Mouse (Mus musculus): ENCODE measurements around the gene Cx3cr1. TPM values are rescaled to one million over a fixed set of nuclear protein-coding genes. Genes with fewer than 3 reads are reported as not detected.
A peak's percentile ranks its signal among the peaks of the same experiment; 100 is the strongest.

Gene Cx3cr1
- polyA plus RNA-seq, 1 experiment from 2014 or later: not detected

GRCm38 (mm10) chr9:119925729-119926128, 143.9 kb downstream of the Cx3cr1 start:
- no peak for DNase-seq (ENCODE audit: low read depth, low spot score)
- ChIA-PET CTCF (interaction anchor here (0.9 to 1.6 kb wide), 2 partner anchors 11 to 18 kb away, joined by 3 to 5 read pairs; no protein-coding TSS in a partner anchor), POLR2A (no interaction called here)
- no peaks in the 10 kb centered on the region for H3K27me3 ChIP-seq
- in situ Hi-C loops (cut with MboI; ENCODE audit: low pct_unique_long_range_greater_than_20kb): no loop called here
- no peak for ATAC-seq
- no peak for TF ChIP-seq CTCF (IDR thresholded peaks at IDR 0.05)

GRCm38 (mm10) chr9:119925120-119925657, 144.5 kb downstream of the Cx3cr1 start:
- in situ Hi-C loops (cut with MboI; ENCODE audit: low pct_unique_long_range_greater_than_20kb): no loop called here
- ATAC-seq: no peak
- H3K27me3 ChIP-seq: no peaks in the 10 kb centered on the region
- ChIA-PET CTCF (interaction anchor here (0.8 to 0.9 kb wide), 2 partner anchors 17 to 22 kb away, joined by 3 read pairs; no protein-coding TSS in a partner anchor), POLR2A (no interaction called here)
- no peak for TF ChIP-seq CTCF (IDR thresholded peaks at IDR 0.05)
- no peak for DNase-seq (ENCODE audit: low read depth, low spot score)

GRCm38 (mm10) chr9:119923462-119923861, 146.2 kb downstream of the Cx3cr1 start:
- ATAC-seq (no peak), DNase-seq (ENCODE audit: low read depth, low spot score) (no peak)
- CTCF ChIA-PET: no interaction called here
- no peak for TF ChIP-seq CTCF (IDR thresholded peaks at IDR 0.05)
- POLR2A ChIA-PET: interaction anchor here (1.0 kb wide), 1 partner anchor 12 kb away, joined by 3 read pairs; no protein-coding TSS in a partner anchor
- no peaks in the 10 kb centered on the region for H3K27me3 ChIP-seq
- in situ Hi-C loops (cut with MboI; ENCODE audit: low pct_unique_long_range_greater_than_20kb): no loop called here

GRCm38 (mm10) chr9:119919858-119920257, 149.8 kb downstream of the Cx3cr1 start:
- no peaks in the 10 kb centered on the region for H3K27me3 ChIP-seq

GRCm38 (mm10) chr9:119913087-119913838, 156.4 kb downstream of the Cx3cr1 start:
- CTCF ChIA-PET: interaction anchor here (1.2 to 1.6 kb wide), 2 partner anchors 10 to 12 kb away, joined by 3 to 5 read pairs; no protein-coding TSS in a partner anchor
- no peak for ATAC-seq
- H3K27me3 ChIP-seq: no peaks in the 10 kb centered on the region
- in situ Hi-C loops (cut with MboI; ENCODE audit: low pct_unique_long_range_greater_than_20kb): no loop called here
- POLR2A ChIA-PET: interaction anchor here (0.5 to 0.6 kb wide), 2 partner anchors 81 to 1431 kb away, joined by 3 read pairs; no protein-coding TSS in a partner anchor
- no peak for TF ChIP-seq CTCF (IDR thresholded peaks at IDR 0.05)
- no peak for DNase-seq (ENCODE audit: low read depth, low spot score)

More at GRCm38 (mm10) chr9:119919858-119920257, 149.8 kb downstream of the Cx3cr1 start:
- in situ Hi-C loops (cut with MboI; ENCODE audit: low pct_unique_long_range_greater_than_20kb): no loop called here
- POLR2A ChIA-PET: no interaction called here
- no peak for DNase-seq (ENCODE audit: low read depth, low spot score)
- CTCF ChIA-PET: no interaction called here
- TF ChIP-seq CTCF (IDR thresholded peaks at IDR 0.05): no peak
- no peak for ATAC-seq

- DNase-seq (ENCODE audit: low read depth, low spot score) (no peak), ATAC-seq (no peak)
- in situ Hi-C loops (cut with MboI; ENCODE audit: low pct_unique_long_range_greater_than_20kb): no loop called here
- ChIA-PET POLR2A (no interaction called here), CTCF (interaction anchor here (1.9 kb wide), 1 partner anchor 11 kb away, joined by 4 read pairs; no protein-coding TSS in a partner anchor)
- TF ChIP-seq CTCF (IDR thresholded peaks at IDR 0.05): no peak
- H3K27me3 ChIP-seq: no peaks in the 10 kb centered on the region
Measured at GRCm38 (mm10) chr9:119909931-119910330, 159.7 kb downstream of the Cx3cr1 start.

- no peak for TF ChIP-seq CTCF (IDR thresholded peaks at IDR 0.05)
- in situ Hi-C loops (cut with MboI; ENCODE audit: low pct_unique_long_range_greater_than_20kb): no loop called here
- ChIA-PET POLR2A (no interaction called here), CTCF (interaction anchor here (1.5 to 1.9 kb wide), 2 partner anchors 10 to 17 kb away, joined by 3 to 4 read pairs; no protein-coding TSS in a partner anchor)
- no peaks in the 10 kb centered on the region for H3K27me3 ChIP-seq
- DNase-seq (ENCODE audit: low read depth, low spot score) (no peak), ATAC-seq (no peak)
Measured at GRCm38 (mm10) chr9:119908708-119909107, 161.0 kb downstream of the Cx3cr1 start.

- no peaks in the 10 kb centered on the region for H3K27me3 ChIP-seq
- no peak for ATAC-seq
- in situ Hi-C loops (cut with MboI; ENCODE audit: low pct_unique_long_range_greater_than_20kb): no loop called here
- no peak for TF ChIP-seq CTCF (IDR thresholded peaks at IDR 0.05)
- ChIA-PET POLR2A (no interaction called here), CTCF (interaction anchor here (0.7 to 1.5 kb wide), 2 partner anchors 10 to 22 kb away, joined by 3 to 5 read pairs; no protein-coding TSS in a partner anchor)
- no peak for DNase-seq (ENCODE audit: low read depth, low spot score)
Measured at GRCm38 (mm10) chr9:119902410-119903151, 167.1 kb downstream of the Cx3cr1 start.

GRCm38 (mm10) chr9:119899446-119899845, 170.2 kb downstream of the Cx3cr1 start:
- ChIA-PET CTCF (interaction anchor here (1.8 kb wide), 1 partner anchor 10 kb away, joined by 4 read pairs; no protein-coding TSS in a partner anchor), POLR2A (interaction anchor here (1.1 kb wide), 1 partner anchor 28 kb away, joined by 6 read pairs; no protein-coding TSS in a partner anchor)
- DNase-seq (ENCODE audit: low read depth, low spot score): no peak
- no peak for TF ChIP-seq CTCF (IDR thresholded peaks at IDR 0.05)
- in situ Hi-C loops (cut with MboI; ENCODE audit: low pct_unique_long_range_greater_than_20kb): loop anchor here (10.0 to 25.0 kb wide), 2 partner anchors 237 to 435 kb away; no protein-coding TSS in a partner anchor
- ATAC-seq: no peak
- H3K27me3 ChIP-seq: no peaks in the 10 kb centered on the region

- no peaks in the 10 kb centered on the region for H3K27me3 ChIP-seq
- ChIA-PET CTCF (no interaction called here), POLR2A (interaction anchor here (0.6 kb wide), 1 partner anchor 72 kb away, joined by 3 read pairs; no protein-coding TSS in a partner anchor)
- ATAC-seq (peak; percentile 77), DNase-seq (ENCODE audit: low read depth, low spot score) (no peak)
- no peak for TF ChIP-seq CTCF (IDR thresholded peaks at IDR 0.05)
- in situ Hi-C loops (cut with MboI; ENCODE audit: low pct_unique_long_range_greater_than_20kb): loop anchor here (10.0 to 25.0 kb wide), 2 partner anchors 233 to 430 kb away; no protein-coding TSS in a partner anchor
Measured at GRCm38 (mm10) chr9:119895040-119895721, 174.5 kb downstream of the Cx3cr1 start.

Data from Patski (cell line).